Mouse (Mus musculus): ENCODE measurements around the gene Olfr700. TPM values are rescaled to one million over a fixed set of nuclear protein-coding genes. Genes with fewer than 3 reads are reported as not detected.
"Not testable (repeated sequence)": the region's sequence is repeated elsewhere in the genome, so short reads cannot be mapped to it uniquely, and the experiment has no call there.

The Olfr700 gene
- not detected for total RNA-seq (2021)
- long read RNA-seq, experiment 1, result 0 reads
- long read RNA-seq, experiment 2, result 0 reads

DNA sequence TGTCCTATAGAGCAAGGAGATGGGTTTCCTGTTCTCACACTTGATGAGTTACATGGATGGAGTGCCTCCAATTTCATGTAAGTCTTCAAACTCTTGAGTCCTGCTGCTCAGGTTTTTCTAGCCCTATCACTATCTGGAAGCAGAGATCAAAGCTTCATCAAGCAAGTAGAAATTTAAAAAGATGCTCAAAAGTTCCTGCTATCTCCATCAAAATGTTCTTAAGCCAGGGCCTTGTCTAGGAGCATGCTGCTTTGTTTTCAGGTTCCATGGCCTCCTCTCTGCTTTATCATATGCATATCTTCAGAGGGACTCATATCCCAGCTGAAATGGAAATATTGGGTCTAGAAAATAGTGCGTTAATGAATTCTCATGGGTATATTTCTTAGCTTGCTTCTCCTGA lies at the start of gene Olfr700:
TSS of gene Olfr700 (minus strand) at position 101 of the 400 bp plus-strand sequence.
- no peak within 1 kb of the TSS for H3K27ac ChIP-seq
- H3K4me3 ChIP-seq, result no peak within 1 kb of the TSS
- intact Hi-C loops (cut with DNase I), result no loop called here
- DNase-seq, result no peak
- TF ChIP-seq CTCF (IDR thresholded peaks at IDR 0.05), result no peak

DNA sequence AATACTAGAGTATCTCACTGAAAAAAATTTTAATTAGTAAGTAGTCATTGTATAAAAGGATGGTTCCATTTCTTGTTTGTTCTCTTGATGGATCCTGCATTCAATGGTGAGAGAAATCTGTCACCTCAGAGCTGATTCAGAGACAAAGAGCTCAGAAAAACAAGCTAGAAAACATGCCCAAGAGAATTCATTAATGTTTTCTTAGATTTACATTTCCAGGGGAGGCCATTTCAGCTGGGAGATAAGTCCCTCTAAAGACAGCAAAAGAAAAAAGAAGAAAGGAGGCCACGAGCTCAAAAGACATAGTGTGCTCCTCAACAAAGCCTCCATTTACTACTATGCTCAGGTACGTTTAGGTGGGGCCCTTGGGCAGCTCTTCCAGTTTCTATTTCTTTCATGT lies 34.4 kb upstream of the Olfr700 start, which contains the start of gene Olfr703:
TSS of gene Olfr703 (plus strand) at position 301 of the 400 bp plus-strand sequence.
- no peak within 1 kb of the TSS for H3K4me3 ChIP-seq
- intact Hi-C loops (cut with DNase I), result no loop called here
- no peak for DNase-seq
- TF ChIP-seq CTCF (IDR thresholded peaks at IDR 0.05), result no peak
- no peak within 1 kb of the TSS for H3K27ac ChIP-seq

DNA sequence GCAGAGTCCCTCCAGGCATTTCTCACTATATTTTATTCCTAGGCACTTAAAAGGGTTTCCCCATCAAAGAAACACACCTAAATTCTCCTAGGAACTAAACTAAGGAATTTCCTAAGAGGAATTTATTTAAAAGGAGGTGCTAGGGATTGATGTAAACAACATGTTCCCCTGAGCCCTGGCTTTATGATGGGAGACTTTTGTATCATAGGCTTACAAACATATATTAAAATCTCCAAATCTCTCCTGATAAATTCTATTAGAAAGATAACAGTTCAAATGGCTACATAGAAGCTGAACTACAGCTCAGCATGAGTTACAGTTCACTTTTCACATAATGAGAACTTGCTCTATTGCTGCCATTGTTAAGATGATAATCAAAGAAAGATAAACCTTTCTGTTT lies 25.2 kb upstream of the Olfr700 start, which contains the start of gene Olfr702:
TSS of gene Olfr702 (minus strand) at position 101 of the 400 bp plus-strand sequence.
- DNase-seq, result no peak
- no peak within 1 kb of the TSS for H3K4me3 ChIP-seq
- intact Hi-C loops (cut with DNase I), result no loop called here
- no peak for TF ChIP-seq CTCF (IDR thresholded peaks at IDR 0.05)
- H3K27ac ChIP-seq, result no peak within 1 kb of the TSS

- no peak overlapping the region for H3K27ac ChIP-seq
- intact Hi-C loops (cut with DNase I), result no loop called here
- no peak overlapping the region for H3K4me3 ChIP-seq
- no peak for DNase-seq
- TF ChIP-seq CTCF (IDR thresholded peaks at IDR 0.05), result no peak
Measured at GRCm38 (mm10) chr7:106818414-106818813, 9.8 kb upstream of the Olfr700 start.

GRCm38 (mm10) chr7:106815775-106816174 lies 7.1 kb upstream of the Olfr700 start:
- peak; percentile 43 for TF ChIP-seq CTCF (IDR thresholded peaks at IDR 0.05)

GRCm38 (mm10) chr7:106813829-106814228 lies 5.2 kb upstream of the Olfr700 start, which contains the start of gene Olfr701:
Gene Olfr701, plus strand, starts transcription at chr7:106814129.
- no peak for TF ChIP-seq CTCF (IDR thresholded peaks at IDR 0.05)
- intact Hi-C loops (cut with DNase I), result no loop called here
- Histone ChIP-seq H3K4me3 (no peak within 1 kb of the TSS), H3K27ac (no peak within 1 kb of the TSS)
- no peak for DNase-seq

More at GRCm38 (mm10) chr7:106815775-106816174, 7.1 kb upstream of the Olfr700 start:
- no peak for DNase-seq
- Histone ChIP-seq H3K27ac (no peak overlapping the region), H3K4me3 (no peak overlapping the region)
- intact Hi-C loops (cut with DNase I), result no loop called here

DNA sequence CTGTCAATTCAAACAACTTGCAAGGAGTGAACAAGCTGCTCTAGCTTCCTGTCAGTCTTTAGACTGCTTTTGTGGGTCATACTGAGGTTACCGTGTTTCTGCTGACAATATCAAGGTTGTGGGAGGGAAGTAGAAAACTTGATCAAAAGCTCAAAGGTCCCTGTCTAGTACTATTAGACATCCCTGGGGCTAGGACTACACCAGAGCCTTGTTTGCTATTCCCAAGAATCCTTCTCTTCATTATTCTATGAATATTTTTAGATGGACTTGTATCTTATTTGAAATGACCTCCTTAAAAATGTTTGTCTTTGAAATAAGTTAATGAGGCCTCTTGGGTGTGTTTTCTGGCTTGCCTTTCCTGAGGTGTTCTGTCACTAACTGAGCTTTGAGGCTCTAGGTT lies 15.5 kb downstream of the Olfr700 start, which contains the start of gene Olfr699:
TSS of gene Olfr699 (minus strand) at position 101 of the 400 bp plus-strand sequence.
- intact Hi-C loops (cut with DNase I), result no loop called here
- Histone ChIP-seq H3K27ac (no peak within 1 kb of the TSS), H3K4me3 (no peak within 1 kb of the TSS)
- no peak for DNase-seq
- no peak for TF ChIP-seq CTCF (IDR thresholded peaks at IDR 0.05)

GRCm38 (mm10) chr7:106788330-106788729 lies 20.3 kb downstream of the Olfr700 start:
- intact Hi-C loops (cut with DNase I), result no loop called here
- Histone ChIP-seq H3K27ac (no peak overlapping the region), H3K4me3 (no peak overlapping the region)
- DNase-seq, result no peak
- TF ChIP-seq CTCF (IDR thresholded peaks at IDR 0.05), result no peak

DNA sequence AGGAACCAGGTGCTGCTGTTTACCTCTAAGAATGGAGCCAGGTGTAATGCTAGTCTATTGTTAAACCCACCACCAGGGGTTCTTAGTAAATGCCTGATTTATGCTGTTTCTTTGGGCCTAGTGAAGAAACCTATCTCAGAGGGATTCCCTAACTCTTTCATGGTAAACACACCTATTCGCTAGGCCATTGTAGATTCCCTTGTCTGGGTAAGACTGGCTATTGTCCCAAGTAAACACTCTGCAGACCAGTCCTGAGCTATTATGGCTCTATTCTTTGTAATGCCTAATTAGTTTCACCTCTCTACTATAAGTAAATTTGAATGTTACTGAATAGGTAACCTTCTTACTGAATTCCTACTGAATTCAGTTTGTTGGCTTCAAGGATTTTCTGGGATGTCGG lies 47.6 kb downstream of the Olfr700 start:
- DNase-seq; intact Hi-C loops (cut with DNase I); H3K4me3 ChIP-seq; H3K27ac ChIP-seq: not testable (repeated sequence)

DNA sequence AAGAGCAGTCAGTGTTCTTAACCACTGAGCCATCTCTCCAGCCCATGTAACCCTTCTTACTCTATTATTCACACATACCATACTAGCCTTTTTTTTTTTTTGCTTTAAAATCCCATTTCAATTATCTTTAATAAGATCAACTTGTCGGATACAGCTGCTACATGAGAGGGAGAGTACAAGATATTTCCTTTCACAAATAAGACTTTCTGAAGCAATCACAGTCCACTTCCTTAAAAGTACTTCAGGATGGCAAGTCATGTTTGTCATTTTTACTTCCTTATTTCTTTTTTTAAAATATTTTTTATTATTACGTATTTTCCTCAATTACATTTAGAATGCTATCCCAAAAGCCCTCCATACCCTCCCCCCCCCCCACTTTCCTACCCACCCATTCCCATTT lies 49.8 kb downstream of the Olfr700 start:
- TF ChIP-seq CTCF (IDR thresholded peaks at IDR 0.05), result no peak
- intact Hi-C loops (cut with DNase I), result no loop called here
- DNase-seq, result no peak
- no peak overlapping the region for H3K4me3 ChIP-seq
- H3K27ac ChIP-seq, result no peak overlapping the region

Other genes with a start within 250 kb of the Olfr700 start
- not detected for gene Olfr693, start 128.2 kb downstream of the Olfr700 start, total RNA-seq (2021)
- gene Olfr694, start 117.0 kb downstream of the Olfr700 start, total RNA-seq (2021), result not detected
- gene Olfr695, start 92.4 kb downstream of the Olfr700 start, total RNA-seq (2021), result not detected
- not detected for gene Olfr697, start 66.4 kb downstream of the Olfr700 start, total RNA-seq (2021)
- gene Olfr698, start 53.4 kb downstream of the Olfr700 start, total RNA-seq (2021), result not detected
- not detected for gene Olfr699, start 15.6 kb downstream of the Olfr700 start, total RNA-seq (2021)
- not detected for gene Olfr701, start 5.3 kb upstream of the Olfr700 start, total RNA-seq (2021)
- not detected for gene Olfr702, start 25.1 kb upstream of the Olfr700 start, total RNA-seq (2021)
- gene Olfr703, start 34.5 kb upstream of the Olfr700 start, total RNA-seq (2021), result not detected
- gene Olfr704, start 54.4 kb upstream of the Olfr700 start, total RNA-seq (2021), result not detected
- not detected for gene Olfr705, start 68.1 kb upstream of the Olfr700 start, total RNA-seq (2021)
- not detected for gene Olfr706, start 79.3 kb upstream of the Olfr700 start, total RNA-seq (2021)
- gene Olfr707, start 92.4 kb upstream of the Olfr700 start, total RNA-seq (2021), result not detected
- gene Olfr1532-ps1, start 99.2 kb upstream of the Olfr700 start, total RNA-seq (2021), result not detected
- not detected for gene Olfr709-ps1, start 123.4 kb upstream of the Olfr700 start, total RNA-seq (2021)
- not detected for gene Olfr710, start 139.5 kb upstream of the Olfr700 start, total RNA-seq (2021)
- gene Olfr6, start 155.1 kb upstream of the Olfr700 start, total RNA-seq (2021), result not detected
- gene Olfr711, start 166.6 kb upstream of the Olfr700 start, total RNA-seq (2021), result not detected
- not detected for gene Olfr2, start 197.2 kb upstream of the Olfr700 start, total RNA-seq (2021)
- gene Olfr713, start 222.3 kb upstream of the Olfr700 start, total RNA-seq (2021), result not detected